Mouse (Mus musculus) CD4-positive, CD25-positive, alpha-beta regulatory T cell, adult 2 months (primary cell): ENCODE results near the gene Astn1.

Experiments
- DNase-seq: peaks from one replicate; pipeline ENCODE4 v3.0.0-alpha.2; 2012; ENCODE audit warnings: low read depth, low spot score

Gene Astn1

GRCm38 (mm10) chr1:158739132-158739919, 377.3 kb downstream of the Astn1 start:
- no peak for DNase-seq

DNA sequence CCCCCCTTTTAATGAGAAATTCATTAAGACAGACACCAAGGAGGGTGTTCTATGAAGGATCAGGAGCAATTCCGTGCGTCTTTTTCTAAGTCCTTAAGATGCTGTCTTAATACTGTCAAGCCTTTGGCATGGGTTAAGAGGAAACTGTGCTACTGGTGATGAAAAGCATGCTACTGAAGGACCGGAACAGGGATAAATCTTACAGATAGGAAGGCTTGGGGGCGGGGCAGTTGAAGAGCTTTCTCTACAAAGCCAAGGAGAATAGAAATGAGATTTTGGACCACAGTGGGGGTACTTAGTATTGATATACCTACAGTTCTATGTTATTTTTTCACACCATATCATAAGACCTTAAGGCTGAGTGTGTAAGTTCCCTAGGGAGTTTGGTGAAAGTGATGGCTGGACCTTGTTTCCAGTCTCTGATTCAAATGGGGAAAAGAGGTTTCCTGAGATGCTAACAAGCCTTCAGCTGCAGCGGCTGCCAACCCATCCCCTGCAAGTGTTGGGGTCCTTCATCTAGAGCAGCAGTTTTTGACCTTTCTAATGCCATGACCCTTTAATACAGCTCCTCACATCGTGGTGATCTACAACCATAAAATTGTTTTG, 378.2 kb downstream of the Astn1 start:
- DNase-seq = no peak

DNA sequence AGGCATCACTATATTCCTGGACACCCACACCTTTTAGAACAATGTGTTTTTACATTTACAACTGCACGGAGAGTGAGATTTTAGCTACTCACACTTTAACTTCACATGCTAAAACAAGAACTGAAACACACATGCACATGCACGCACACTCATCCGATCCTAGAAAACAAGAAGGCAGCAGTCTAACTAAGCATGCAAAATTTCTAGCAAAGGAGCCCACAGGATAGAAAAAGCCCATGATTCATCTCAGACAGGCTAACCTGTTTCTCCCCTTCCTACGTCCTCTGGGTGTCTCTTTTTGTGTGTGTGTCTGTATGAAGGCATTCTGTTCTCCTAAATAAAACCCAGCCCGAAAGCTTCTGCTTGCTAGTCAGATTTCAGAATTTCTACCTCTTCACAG, 378.9 kb downstream of the Astn1 start:
- no peak for DNase-seq
